Mouse (Mus musculus) thymus, adult 2 months (tissue): ENCODE data around the gene Stx6.

ENCODE experiments used
- CTCF ChIP-seq: fragments of 200-500 bp; IDR thresholded peaks from 2 replicates; pipeline ENCODE4 v1.5.1; 2012; ENCODE audit warnings: mild to moderate bottlenecking, control low read depth, low read length, moderate library complexity, borderline replicate concordance; ENCODE audit not compliant: control insufficient read depth, poor library complexity, insufficient read depth; ENCODE audit errors: extremely low read depth
- POLR2A ChIP-seq: fragments of 200-500 bp; IDR thresholded peaks from 2 replicates; pipeline ENCODE4 v1.6.1; 2012; ENCODE audit warnings: mild to moderate bottlenecking, low read length, control low read depth, moderate library complexity; ENCODE audit not compliant: control insufficient read depth, poor library complexity, insufficient read depth; ENCODE audit errors: extremely low read depth

DNA sequence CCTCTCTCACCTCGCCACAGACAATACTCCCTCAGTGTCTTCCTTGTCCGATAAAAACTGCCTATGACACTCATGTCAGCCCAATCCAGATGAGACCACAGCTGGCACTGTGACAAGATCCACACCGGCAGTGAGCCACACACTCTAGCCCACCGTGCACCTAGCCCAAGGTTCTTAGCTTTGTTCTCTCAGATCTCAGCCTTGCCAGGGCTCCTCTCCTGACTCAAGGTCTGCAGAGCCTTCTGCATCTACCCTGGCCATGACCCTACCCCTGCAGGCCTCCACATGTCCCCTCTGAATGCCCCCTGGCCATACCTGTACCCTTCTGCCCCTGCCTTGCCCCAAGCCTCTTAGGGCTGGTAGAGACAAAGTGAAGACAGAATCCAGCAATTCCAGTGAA, 53.6 kb downstream of the Stx6 start:
- TF ChIP-seq CTCF (no peak), POLR2A (no peak)
